Mouse (Mus musculus): Measurements from ENCODE around the gene Defb20. TPM values are rescaled to one million over a fixed set of nuclear protein-coding genes. Genes with fewer than 3 reads are reported as not detected.

Gene Defb20
- polyA plus RNA-seq, 1 experiment from 2014 or later, result not detected

DNA sequence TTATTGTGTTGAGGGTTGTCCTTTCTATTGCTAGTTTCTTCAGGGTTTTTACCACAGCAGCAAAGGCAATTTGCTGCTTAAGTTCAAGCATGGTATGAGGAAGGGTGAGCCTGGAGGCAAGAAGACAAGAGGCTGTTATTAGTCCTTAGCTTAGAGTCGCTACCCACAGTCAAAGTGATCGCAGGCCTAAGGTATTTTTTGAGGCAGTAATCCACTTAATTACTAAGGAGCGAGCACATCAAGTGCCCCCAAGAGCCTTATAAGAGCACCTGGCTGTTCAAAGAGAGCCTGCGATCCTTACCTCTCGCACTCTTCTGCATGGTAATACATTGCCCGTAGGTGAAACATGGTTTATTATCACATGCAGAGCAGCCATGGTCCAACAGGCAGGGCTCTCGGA is 4.9 kb downstream of the Defb20 start:
- H3K36me3 ChIP-seq (ENCODE audit: control insufficient read depth, insufficient read depth, low read length), result no peaks in the 10 kb centered on the region
- H3K27me3 ChIP-seq (ENCODE audit: control insufficient read depth, insufficient read depth, low read length), result no peaks in the 10 kb centered on the region
- no peak for DNase-seq (ENCODE audit: low spot score)
- no peak overlapping the region for H3K4me3 ChIP-seq (ENCODE audit: low read depth, low read length)
- H3K9ac ChIP-seq (ENCODE audit: low read depth, low read length), result no peak overlapping the region
- 92% methylated on average over 7 of the region's 7 CpGs for WGBS
- no peaks in the 10 kb centered on the region for H3K9me3 ChIP-seq (ENCODE audit: control insufficient read depth, low read length)
- no peak for ATAC-seq (ENCODE audit: low FRiP score)
- no peak overlapping the region for H3K27ac ChIP-seq (ENCODE audit: low read depth, low read length)
- no peak overlapping the region for H3K4me2 ChIP-seq (replicated peaks; ENCODE audit: low read depth, low read length)
- H3K4me1 ChIP-seq (replicated peaks; ENCODE audit: control insufficient read depth, insufficient read depth, low read length), result no peaks in the 10 kb centered on the region

DNA sequence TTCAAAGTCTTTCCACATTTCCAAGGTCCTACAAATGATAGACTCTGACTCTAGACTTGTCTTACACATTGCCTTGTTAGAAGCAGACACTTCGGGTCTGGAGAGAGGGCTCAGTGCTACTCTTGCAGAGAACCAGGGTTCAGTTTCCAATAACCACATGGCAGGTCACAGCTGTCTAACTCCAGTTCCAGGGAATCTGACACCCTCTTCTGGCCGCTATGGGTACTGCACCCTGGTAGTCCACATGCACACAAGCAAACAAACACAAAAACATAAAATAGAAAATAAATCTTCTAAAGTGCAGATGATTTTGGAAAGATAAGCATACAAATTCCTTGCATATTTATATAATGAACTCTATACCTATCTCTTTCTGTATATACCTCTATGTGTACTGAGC is 10.2 kb downstream of the Defb20 start:
- no peak overlapping the region for H3K27ac ChIP-seq (ENCODE audit: low read depth, low read length)
- 77% methylated on average over 2 of the region's 2 CpGs for WGBS
- no peak overlapping the region for H3K9ac ChIP-seq (ENCODE audit: low read depth, low read length)
- H3K9me3 ChIP-seq (ENCODE audit: control insufficient read depth, low read length), result no peaks in the 10 kb centered on the region
- H3K4me1 ChIP-seq (replicated peaks; ENCODE audit: control insufficient read depth, insufficient read depth, low read length), result no peaks in the 10 kb centered on the region
- ATAC-seq (ENCODE audit: low FRiP score) (no peak), DNase-seq (ENCODE audit: low spot score) (peak; percentile 18)
- no peak overlapping the region for H3K4me2 ChIP-seq (replicated peaks; ENCODE audit: low read depth, low read length)
- no peaks in the 10 kb centered on the region for H3K36me3 ChIP-seq (ENCODE audit: control insufficient read depth, insufficient read depth, low read length)
- H3K4me3 ChIP-seq (ENCODE audit: low read depth, low read length), result no peak overlapping the region
- no peaks in the 10 kb centered on the region for H3K27me3 ChIP-seq (ENCODE audit: control insufficient read depth, insufficient read depth, low read length)

DNA sequence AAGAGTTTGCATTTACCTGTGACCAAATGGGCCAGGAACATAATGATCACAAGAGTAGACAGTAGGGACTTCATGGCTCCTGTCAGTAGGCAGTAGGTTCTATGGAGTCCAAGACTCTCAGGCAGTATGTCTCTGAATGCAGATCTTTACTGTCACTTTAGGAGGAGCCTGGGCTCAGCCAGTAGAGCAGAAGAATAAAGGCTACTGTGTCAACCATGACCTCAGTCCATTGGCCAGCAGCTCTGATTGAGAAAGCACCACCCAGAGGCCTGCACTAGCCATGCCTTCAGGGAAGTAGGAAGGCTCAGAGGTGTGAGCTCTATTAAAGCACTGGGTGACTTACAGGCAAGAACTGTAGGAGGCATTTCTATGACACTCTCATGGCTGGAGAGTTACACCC is 13.2 kb downstream of the Defb20 start, which contains the start of gene Defb22:
Defb22 (minus strand) TSS at position 101 of the 400 bp plus-strand sequence.
- Histone ChIP-seq H3K27ac (ENCODE audit: low read depth, low read length) (no peak within 1 kb of the TSS), H3K36me3 (ENCODE audit: control insufficient read depth, insufficient read depth, low read length) (no peaks in the 10 kb centered on the region), H3K9me3 (ENCODE audit: control insufficient read depth, low read length) (no peaks in the 10 kb centered on the region), H3K4me1 (replicated peaks; ENCODE audit: control insufficient read depth, insufficient read depth, low read length) (no peaks in the 10 kb centered on the region), H3K27me3 (ENCODE audit: control insufficient read depth, insufficient read depth, low read length) (no peaks in the 10 kb centered on the region), H3K9ac (ENCODE audit: low read depth, low read length) (no peak within 1 kb of the TSS), H3K4me3 (ENCODE audit: low read depth, low read length) (no peak within 1 kb of the TSS), H3K4me2 (replicated peaks; ENCODE audit: low read depth, low read length) (no peak within 1 kb of the TSS)
- DNase-seq (ENCODE audit: low spot score), result no peak
- no peak for ATAC-seq (ENCODE audit: low FRiP score)

DNA sequence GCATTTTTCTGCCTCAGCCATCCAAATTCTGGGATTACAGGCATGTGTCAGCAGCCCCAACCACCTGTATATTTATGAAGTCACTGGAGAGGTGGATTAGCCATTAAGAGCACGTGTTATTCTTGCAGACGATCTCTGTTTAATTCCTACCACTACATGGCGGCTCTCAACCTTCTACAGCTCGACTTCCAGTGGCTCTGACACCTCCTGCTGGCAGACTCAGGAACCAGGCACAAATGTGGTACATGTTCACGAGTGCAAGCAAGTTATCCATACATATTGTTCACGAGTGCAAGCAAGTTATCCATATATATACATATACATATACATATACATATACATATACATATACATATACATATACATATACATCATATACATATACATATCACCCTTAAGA is 16.3 kb downstream of the Defb20 start:
- no peak for DNase-seq (ENCODE audit: low spot score)
- Histone ChIP-seq H3K4me3 (ENCODE audit: low read depth, low read length) (no peak overlapping the region), H3K27ac (ENCODE audit: low read depth, low read length) (no peak overlapping the region), H3K9ac (ENCODE audit: low read depth, low read length) (no peak overlapping the region), H3K4me2 (replicated peaks; ENCODE audit: low read depth, low read length) (no peak overlapping the region), H3K36me3 (ENCODE audit: control insufficient read depth, insufficient read depth, low read length) (no peaks in the 10 kb centered on the region), H3K4me1 (replicated peaks; ENCODE audit: control insufficient read depth, insufficient read depth, low read length) (no peaks in the 10 kb centered on the region), H3K27me3 (ENCODE audit: control insufficient read depth, insufficient read depth, low read length) (no peaks in the 10 kb centered on the region), H3K9me3 (ENCODE audit: control insufficient read depth, low read length) (no peaks in the 10 kb centered on the region)
- WGBS, result 77% methylated on average over 6 of the region's 6 CpGs
- ATAC-seq (ENCODE audit: low FRiP score), result no peak

DNA sequence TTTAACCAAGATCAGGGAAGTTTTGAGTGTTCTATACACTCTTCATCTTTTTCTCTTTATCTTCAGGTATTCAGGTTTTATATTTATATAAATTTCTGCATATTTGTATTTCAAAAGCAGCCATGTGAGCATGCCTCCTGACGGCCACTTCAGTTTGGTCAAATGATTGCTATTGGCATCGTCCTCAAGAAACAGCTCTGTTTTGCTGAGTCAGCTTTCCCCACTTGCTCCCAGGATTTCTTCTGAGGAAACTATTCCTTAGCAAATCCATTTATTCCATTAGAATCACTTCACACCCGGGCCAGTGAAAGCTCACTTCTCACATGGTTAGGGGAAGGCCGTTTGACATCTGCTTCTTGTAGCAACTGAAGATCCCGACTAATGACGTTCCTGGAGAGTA is 21.2 kb downstream of the Defb20 start:
- no peaks in the 10 kb centered on the region for H3K9me3 ChIP-seq (ENCODE audit: control insufficient read depth, low read length)
- H3K4me3 ChIP-seq (ENCODE audit: low read depth, low read length), result no peak overlapping the region
- 84% methylated on average over 6 of the region's 6 CpGs for WGBS
- H3K9ac ChIP-seq (ENCODE audit: low read depth, low read length), result no peak overlapping the region
- no peaks in the 10 kb centered on the region for H3K27me3 ChIP-seq (ENCODE audit: control insufficient read depth, insufficient read depth, low read length)
- H3K36me3 ChIP-seq (ENCODE audit: control insufficient read depth, insufficient read depth, low read length), result no peaks in the 10 kb centered on the region
- H3K27ac ChIP-seq (ENCODE audit: low read depth, low read length), result no peak overlapping the region
- ATAC-seq (ENCODE audit: low FRiP score), result no peak
- no peak for DNase-seq (ENCODE audit: low spot score)
- no peaks in the 10 kb centered on the region for H3K4me1 ChIP-seq (replicated peaks; ENCODE audit: control insufficient read depth, insufficient read depth, low read length)
- no peak overlapping the region for H3K4me2 ChIP-seq (replicated peaks; ENCODE audit: low read depth, low read length)

DNA sequence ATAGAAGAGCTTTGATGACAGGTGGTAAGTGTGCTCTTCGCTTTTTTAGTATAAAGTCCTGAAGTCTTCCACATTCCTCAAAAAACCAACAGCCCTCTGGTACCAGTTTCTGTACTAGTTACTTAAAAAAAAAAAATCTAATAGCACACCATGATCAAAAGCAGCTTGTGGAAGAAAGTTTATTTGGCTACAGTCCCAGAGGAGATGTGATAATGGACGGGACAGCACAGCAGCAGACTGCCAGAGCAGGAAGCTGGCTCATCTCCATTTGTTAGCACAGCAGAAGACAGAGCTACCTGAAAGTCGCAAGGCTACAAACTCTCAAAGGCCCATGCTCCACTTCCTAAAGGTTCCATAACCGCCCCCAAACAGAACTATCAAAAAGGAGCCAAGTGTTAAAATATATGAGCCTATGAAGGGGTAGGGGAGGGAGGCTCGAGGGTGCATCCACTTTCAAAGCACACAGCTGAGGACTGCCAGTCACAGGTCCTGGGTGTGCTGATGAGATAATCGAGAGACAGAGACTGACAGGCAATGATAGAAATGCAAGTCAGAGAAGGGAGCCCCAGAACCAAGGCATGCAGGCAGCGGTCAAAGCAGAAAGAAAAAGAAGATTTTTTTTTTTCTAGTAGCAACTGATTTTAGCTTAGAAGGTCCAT is 23.5 kb downstream of the Defb20 start:
- Histone ChIP-seq H3K27ac (ENCODE audit: low read depth, low read length) (no peak overlapping the region), H3K9ac (ENCODE audit: low read depth, low read length) (no peak overlapping the region), H3K4me3 (ENCODE audit: low read depth, low read length) (no peak overlapping the region), H3K4me1 (replicated peaks; ENCODE audit: control insufficient read depth, insufficient read depth, low read length) (no peaks in the 10 kb centered on the region), H3K27me3 (ENCODE audit: control insufficient read depth, insufficient read depth, low read length) (no peaks in the 10 kb centered on the region), H3K9me3 (ENCODE audit: control insufficient read depth, low read length) (no peaks in the 10 kb centered on the region), H3K36me3 (ENCODE audit: control insufficient read depth, insufficient read depth, low read length) (no peaks in the 10 kb centered on the region), H3K4me2 (replicated peaks; ENCODE audit: low read depth, low read length) (no peak overlapping the region)
- ATAC-seq (ENCODE audit: low FRiP score) (no peak), DNase-seq (ENCODE audit: low spot score) (no peak)
- WGBS, result 82% methylated on average over 7 of the region's 7 CpGs

DNA sequence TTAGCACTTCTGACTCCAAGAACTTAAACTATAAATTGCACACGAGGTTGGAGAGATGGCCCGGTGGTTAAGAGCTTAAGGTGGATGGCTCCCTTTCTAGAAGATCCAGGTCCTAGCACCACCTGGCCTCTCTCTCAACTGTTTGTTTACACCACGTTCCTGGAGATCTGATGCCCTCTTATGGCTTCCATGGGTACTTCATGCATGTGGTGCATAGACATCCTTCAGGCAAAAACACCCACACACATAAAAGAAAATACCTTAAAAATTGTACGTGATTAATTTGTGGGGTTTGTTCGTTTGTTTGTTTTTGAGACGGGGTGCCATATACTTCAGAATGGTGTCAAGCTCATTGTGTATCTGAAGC is 24.0 kb downstream of the Defb20 start:
- H3K4me1 ChIP-seq (replicated peaks; ENCODE audit: control insufficient read depth, insufficient read depth, low read length), result no peaks in the 10 kb centered on the region
- no peak overlapping the region for H3K27ac ChIP-seq (ENCODE audit: low read depth, low read length)
- DNase-seq (ENCODE audit: low spot score) (no peak), ATAC-seq (ENCODE audit: low FRiP score) (no peak)
- H3K27me3 ChIP-seq (ENCODE audit: control insufficient read depth, insufficient read depth, low read length), result no peaks in the 10 kb centered on the region
- H3K9ac ChIP-seq (ENCODE audit: low read depth, low read length), result no peak overlapping the region
- no peaks in the 10 kb centered on the region for H3K36me3 ChIP-seq (ENCODE audit: control insufficient read depth, insufficient read depth, low read length)
- H3K4me2 ChIP-seq (replicated peaks; ENCODE audit: low read depth, low read length), result no peak overlapping the region
- H3K4me3 ChIP-seq (ENCODE audit: low read depth, low read length), result no peak overlapping the region
- no peaks in the 10 kb centered on the region for H3K9me3 ChIP-seq (ENCODE audit: control insufficient read depth, low read length)
- 82% methylated on average over 6 of the region's 6 CpGs for WGBS

DNA sequence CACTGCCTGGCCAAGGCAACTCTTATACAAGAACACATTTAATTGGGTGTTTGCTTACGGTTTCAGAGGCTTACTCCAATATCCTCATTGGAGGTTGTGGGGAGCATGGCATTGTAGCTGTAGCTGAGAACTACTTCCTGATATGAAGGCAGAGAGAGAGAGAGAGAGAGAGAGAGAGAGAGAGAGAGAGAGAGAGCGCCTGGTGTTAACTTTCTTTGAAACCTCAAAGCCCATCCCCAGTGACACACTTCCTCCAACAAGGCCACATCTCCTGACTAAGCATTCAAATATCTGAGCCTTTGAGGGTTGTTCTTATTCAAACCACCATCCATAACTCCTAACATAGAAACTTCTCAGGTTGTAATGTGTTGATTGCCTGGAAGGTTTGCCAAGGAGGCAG is 27.1 kb downstream of the Defb20 start:
- DNase-seq (ENCODE audit: low spot score) (no peak), ATAC-seq (ENCODE audit: low FRiP score) (no peak)
- H3K9me3 ChIP-seq (ENCODE audit: control insufficient read depth, low read length), result no peaks in the 10 kb centered on the region
- no peaks in the 10 kb centered on the region for H3K36me3 ChIP-seq (ENCODE audit: control insufficient read depth, insufficient read depth, low read length)
- 89% methylated on average over 2 of the region's 2 CpGs for WGBS
- no peaks in the 10 kb centered on the region for H3K4me1 ChIP-seq (replicated peaks; ENCODE audit: control insufficient read depth, insufficient read depth, low read length)
- H3K4me3 ChIP-seq (ENCODE audit: low read depth, low read length), result no peak overlapping the region
- H3K9ac ChIP-seq (ENCODE audit: low read depth, low read length), result no peak overlapping the region
- no peak overlapping the region for H3K27ac ChIP-seq (ENCODE audit: low read depth, low read length)
- no peak overlapping the region for H3K4me2 ChIP-seq (replicated peaks; ENCODE audit: low read depth, low read length)
- no peaks in the 10 kb centered on the region for H3K27me3 ChIP-seq (ENCODE audit: control insufficient read depth, insufficient read depth, low read length)

DNA sequence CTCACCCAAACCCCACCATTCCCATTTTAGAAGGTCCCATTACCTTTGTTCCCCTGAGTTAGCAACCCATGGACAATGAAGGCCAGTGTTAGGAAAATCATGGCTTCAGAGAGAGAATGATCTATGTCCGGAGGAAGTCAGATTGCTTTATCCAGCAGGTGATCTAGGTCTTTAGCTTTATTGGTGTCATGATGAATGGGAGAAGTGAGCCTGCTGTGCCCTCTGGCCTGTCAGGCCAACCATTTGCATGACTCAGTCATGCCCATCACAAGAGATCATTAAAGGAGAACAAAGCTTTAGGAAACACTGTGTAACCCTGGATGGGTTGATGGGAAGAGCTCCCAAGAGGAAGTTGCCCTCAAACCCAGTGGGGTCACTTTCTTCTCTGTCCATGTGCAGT is 34.7 kb downstream of the Defb20 start, which contains the start of gene Defb26:
Defb26 (minus strand) TSS at position 101 of the 400 bp plus-strand sequence.
- H3K4me1 ChIP-seq (replicated peaks; ENCODE audit: control insufficient read depth, insufficient read depth, low read length), result no peaks in the 10 kb centered on the region
- no peak within 1 kb of the TSS for H3K9ac ChIP-seq (ENCODE audit: low read depth, low read length)
- H3K36me3 ChIP-seq (ENCODE audit: control insufficient read depth, insufficient read depth, low read length), result no peaks in the 10 kb centered on the region
- WGBS, result 50% methylated on average over 1 of the region's 1 CpGs
- no peak within 1 kb of the TSS for H3K27ac ChIP-seq (ENCODE audit: low read depth, low read length)
- H3K4me2 ChIP-seq (replicated peaks; ENCODE audit: low read depth, low read length), result no peak within 1 kb of the TSS
- H3K4me3 ChIP-seq (ENCODE audit: low read depth, low read length), result no peak within 1 kb of the TSS
- DNase-seq (ENCODE audit: low spot score) (no peak), ATAC-seq (ENCODE audit: low FRiP score) (no peak)
- no peaks in the 10 kb centered on the region for H3K9me3 ChIP-seq (ENCODE audit: control insufficient read depth, low read length)
- no peaks in the 10 kb centered on the region for H3K27me3 ChIP-seq (ENCODE audit: control insufficient read depth, insufficient read depth, low read length)

Data from hindbrain, embryonic 11.5 days (tissue).